Mouse (Mus musculus) adrenal gland, postnatal 25 days (tissue): ENCODE data around the gene Fuz. TPM values are rescaled to one million over a fixed set of nuclear protein-coding genes. Genes with fewer than 3 reads are reported as not detected.

ENCODE experiments used
- DNase-seq: peaks from one replicate; pipeline ENCODE4 v3.0.0; 2021; ENCODE audit warnings: mixed read lengths
- long read RNA-seq: library from polyadenylated mRNA; stranded (forward); transcript quantifications from one replicate; pipeline ENCODE4 v2.0.0, GENCODE M21; 2021
- total RNA-seq: library from RNA; stranded (reverse); gene quantifications from 2 replicates; pipeline ENCODE4 v1.2.3, GENCODE M21; 2021

The Fuz gene
- total RNA-seq: 37.4 and 37.8 TPM in 2 replicates
- long read RNA-seq, transcript Fuz-201 (11 exons, 1,698 nt): major isoform, 16 of 28 reads
- long read RNA-seq, partial matches to known transcripts: 1 of 28 reads
- long read RNA-seq, other reads (novel, unspliced or antisense): 11 of 28 reads

DNA sequence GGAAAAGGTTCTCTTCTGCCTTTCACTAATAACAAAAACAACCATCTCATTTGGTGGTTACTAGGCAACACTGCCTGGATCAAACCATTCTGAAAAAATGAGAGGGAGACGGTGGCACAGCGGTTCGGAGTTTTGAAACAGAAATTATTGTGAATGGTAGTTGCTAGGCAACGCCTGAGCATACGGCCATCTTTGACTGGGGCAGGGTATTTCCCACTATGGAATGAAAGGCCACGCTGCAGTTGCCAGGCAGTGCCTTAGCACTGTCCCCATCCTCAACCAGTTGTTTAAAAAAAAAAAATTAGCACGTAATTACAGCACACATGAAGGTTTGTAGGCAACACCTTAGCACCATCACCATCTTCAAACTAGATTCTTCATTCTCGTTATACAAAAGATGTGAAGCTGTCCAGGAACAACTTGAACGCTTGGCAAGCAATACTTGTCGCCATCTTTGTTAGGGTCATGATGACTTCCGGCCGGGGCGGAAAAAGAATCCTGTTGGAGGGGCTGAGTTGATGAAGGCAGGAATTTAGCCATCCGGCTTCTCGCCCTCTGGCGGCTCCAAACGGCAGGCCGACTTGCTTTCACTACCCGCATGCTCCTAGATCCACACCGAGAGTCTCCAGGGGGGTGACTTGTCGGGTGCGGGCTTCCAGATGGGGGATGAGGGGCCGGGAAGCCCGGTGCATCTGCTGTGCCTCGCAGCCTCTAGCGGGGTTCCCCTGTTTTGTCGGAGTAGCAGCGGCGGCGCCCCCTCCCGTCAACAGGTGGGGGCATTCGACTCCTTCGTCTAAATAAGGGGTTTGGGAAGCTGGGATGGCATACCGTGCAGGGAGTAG lies at the start of gene Fuz:
Gene Fuz (plus strand): TSS at position 487 of the 842 bp plus-strand sequence.
- DNase-seq: peak; percentile 84

DNA sequence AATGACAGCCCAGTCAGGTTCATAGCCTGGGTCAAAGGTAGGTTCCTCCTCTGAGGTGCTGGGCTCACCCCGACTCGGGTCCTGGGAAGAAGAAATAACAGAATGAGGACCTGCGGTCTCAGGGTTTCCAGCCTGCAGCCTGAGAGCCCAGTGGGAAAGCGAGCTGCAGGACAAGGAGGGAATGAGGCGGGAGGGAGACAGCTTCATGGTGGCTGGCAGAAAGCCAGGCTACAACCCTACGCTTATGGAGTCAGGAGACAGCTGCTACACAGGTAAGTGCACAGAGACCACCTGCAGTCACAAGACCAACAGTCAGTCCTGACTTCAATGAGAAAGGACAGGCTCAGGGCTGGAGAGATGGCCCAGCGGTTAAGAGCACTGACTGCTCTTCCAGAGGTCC lies 49.1 kb upstream of the Fuz start:
- no peak for DNase-seq

DNA sequence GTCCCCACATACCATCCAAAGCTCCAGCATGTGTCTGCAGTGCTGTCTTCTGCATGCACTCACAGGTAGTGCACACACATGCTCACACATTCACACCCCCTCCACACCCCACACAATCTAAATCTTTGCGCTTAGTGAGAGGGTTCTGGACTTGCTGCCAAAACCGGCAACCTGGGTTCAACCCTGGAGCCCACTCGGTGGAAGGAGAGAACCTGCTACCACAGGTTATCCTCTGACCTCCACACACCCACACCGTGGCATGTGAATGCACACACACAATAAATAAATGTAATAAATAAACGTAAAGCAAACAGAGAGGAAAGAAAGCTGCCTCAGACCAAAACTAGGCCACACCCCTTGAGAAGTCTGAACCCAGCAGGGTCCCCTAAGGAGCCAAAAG lies 48.1 kb upstream of the Fuz start:
- no peak for DNase-seq

DNA sequence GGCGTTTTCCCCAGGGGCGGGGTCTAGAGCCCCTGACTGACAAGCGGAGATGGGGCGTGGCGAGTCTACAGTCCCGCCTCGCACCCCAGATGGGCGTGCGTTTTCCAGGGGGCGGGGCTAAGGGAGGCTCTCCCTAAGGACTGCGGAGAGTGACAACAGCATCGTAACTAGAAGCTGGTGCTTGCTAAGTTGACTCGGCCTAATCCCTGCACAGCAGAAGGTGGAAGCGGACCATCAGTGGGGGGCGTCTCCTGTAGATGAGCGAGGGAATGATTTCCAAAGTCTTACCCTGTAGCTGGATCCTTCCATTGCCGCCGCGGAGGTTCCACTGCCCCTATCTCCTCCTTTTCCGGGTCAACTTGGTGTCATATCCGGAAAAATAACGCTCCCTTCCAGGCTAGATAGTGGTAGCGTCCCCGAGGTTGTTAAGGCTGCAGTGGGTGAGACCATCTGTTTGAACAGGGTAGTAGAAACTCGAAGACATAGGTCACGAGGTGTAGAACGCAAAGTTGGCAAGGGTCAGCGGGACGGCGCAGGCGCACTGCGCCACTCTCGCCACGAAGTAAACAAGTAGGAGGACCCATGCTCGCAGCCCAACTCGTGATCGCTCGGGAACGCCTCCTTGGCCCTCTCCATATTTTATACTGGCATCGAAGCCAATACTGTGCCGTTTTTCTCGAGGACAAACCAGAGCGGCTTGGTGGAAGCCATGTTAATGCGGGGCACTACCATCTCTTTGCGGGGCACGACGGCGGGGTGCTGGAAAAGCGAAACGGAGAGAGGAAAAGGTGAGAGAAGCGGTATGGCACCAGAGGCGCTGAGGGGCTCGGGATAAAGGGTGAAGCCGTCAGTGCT lies 47.1 kb upstream of the Fuz start, which contains the start of the genes Akt1s1 and Tbc1d17:
Gene Akt1s1 (plus strand): TSS at position 431 of the 855 bp plus-strand sequence.
Gene Tbc1d17 (minus strand): TSS at position 519 of the 855 bp plus-strand sequence.
- peak; percentile 96 for DNase-seq

DNA sequence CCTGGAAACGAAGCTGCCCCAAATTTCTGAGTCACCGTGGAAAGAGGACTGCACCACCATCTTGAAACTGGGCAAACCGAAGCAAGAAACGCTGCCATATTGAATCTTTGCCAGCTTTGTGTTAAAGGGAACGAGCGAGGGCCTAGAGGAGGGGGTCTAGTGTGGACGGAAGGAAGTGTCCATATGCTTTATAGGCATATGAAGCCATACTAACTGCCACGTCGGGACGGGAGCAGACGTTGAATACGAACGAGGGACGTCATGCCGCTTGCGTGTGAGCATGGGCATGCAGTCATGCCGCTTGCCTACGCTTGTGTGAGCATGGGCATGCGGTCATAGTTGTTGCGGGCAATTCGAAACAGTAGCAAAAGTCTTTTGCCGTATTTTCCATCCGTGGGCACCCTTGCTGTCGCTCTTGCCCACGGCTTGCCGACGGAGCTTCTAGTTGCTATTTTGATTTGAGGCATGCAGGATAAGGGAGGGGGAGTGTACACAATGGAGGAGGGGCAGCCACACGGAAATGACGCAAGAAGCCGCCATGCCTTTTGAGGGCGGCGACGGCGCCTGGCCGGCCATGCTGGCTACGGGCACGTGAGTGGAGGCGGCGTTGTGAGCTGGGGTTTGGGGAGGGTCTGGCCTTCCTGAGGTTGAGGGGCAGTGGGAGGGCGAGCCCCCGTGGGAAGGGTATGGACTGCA lies 46.3 kb upstream of the Fuz start:
- peak; percentile 87 for DNase-seq

DNA sequence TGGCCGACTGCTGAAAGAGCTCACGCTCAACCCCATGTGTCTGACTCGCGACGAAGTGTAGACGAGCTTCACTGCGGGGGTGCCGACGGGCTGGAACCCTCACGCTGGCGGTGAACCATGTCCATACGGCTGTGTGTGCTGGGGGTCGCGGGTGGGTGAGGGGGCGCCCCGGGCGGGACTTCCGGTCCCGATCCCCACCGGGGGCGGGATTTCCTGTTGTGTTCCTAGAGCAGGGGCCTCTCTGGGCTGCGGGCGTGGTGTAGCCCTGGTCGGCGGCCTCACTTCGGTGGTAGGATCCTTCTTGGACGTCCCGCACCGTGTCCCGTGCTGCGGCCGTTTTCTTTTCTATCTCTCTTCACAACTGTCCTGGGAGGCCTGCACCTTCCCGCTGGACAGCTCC lies 45.7 kb upstream of the Fuz start:
- DNase-seq: peak; percentile 81

DNA sequence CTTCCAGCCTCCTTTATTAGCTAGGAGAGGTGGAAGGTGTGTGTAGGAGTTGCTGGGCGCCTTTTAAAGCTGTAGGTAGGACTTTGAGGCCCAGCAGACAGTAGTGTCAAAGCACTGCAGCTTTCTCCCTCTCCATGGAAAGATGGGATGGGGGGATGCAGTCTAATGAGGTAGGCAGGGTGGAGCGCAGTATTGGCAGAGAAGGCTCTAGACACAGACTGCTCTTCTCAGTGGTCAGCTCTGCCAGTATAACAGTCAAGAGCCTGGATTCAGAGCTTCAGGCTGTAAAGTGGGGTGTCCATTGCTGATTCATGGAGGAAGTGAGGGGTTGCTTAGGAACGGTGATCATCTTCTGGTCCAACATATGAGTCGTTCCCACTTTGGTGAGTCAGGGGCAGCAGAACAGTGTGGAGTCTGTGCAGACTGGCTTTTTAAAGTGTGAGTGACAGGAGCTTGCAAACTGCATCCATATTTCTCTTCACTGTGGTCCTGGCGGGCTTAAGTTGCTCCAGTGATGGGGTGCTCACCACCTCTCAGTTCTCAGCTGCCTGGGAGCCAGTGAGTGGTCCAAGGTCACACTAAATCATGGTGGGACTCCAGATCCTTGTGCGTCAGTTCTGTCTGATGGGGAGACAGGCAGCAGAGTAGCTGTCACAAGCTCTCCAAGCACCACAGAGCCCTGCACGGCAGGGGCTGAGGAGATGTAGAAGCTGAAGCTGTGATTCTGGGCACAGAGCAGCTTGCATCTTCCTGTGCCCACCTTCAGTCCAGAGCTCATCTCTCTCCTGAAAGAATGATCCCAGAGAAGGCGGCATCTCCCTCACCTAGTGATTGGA lies 44.9 kb upstream of the Fuz start:
- DNase-seq: no peak

DNA sequence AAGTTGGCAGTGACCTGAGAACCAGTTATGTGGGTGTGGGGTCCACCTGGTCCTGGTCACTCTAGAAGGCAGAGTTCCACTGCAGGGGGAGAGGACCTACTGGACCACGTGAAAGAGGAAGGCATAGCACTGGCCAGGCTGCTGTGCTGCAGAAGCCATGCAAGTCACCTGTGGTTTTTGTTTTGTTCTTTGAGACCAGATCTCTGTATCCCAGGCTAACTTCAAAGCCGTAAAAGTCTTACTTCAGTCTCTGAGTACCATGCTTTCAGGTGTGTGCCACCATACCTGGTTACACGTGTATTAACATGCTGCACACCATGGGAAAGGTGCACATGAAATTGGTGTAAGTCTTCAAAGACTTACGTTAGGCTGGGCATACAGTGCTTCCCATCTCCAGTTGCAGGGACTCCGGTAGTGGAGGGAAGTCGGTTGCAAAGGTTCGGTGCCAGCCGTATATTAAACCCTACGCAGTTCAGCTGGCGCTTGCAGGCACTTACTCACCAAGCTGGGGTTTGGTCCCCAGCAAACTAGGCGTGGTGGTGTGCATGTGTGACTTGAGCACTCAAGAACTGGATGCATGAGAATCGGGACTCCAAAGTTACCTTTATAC lies 44.1 kb upstream of the Fuz start:
- no peak for DNase-seq

DNA sequence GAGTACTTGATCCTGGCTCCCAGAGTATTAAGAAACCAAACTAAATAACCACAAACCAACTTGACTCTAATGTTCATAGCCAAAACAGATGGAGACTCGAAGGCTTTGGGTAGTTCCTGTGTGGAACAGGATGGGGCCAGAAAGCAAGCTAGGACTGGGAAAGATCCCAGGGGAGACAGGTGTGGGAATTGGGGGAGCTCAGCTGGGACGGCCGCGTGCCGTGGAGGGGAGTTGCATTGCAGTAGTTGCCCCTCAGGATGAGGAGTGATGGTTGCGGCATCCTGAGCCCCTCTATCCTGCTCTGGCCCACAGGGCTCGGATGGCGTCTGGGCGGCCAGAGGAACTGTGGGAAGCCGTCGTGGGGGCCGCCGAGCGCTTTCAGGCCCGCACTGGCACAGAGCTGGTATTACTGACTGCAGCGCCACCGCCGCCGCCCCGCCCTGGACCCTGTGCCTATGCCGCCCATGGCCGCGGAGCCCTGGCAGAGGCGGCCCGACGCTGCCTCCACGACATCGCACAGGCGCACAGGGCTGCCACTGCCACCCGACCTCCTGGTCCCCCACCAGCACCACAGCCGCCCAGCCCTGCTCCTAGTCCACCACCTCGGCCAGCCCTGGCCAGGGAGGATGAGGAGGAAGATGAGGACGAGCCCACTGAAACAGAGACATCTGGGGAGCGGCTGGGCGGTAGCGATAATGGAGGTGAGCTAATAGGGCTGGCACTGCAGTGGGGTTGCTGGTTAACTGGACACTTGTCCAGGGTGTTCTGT lies 43.4 kb upstream of the Fuz start:
- no peak for DNase-seq

DNA sequence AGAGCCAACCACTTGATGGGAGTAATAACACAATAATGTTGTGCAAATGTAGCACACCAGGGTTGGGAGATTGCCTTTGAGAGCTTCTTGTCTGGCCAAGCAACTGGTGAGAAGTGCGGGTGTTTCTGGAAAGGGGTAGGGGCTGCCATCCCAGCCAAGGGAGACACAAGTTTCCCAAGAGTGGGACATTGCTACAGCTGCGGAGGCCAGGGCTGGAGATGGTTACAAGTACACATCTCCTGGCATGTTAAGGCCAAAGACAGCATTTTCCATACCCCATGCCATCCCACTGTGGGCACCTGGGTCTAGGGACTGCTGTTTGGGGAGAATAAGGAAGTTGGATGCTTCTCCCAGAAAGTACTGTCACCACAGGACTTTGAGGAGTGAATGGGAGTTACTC lies 42.8 kb upstream of the Fuz start:
- DNase-seq: no peak

DNA sequence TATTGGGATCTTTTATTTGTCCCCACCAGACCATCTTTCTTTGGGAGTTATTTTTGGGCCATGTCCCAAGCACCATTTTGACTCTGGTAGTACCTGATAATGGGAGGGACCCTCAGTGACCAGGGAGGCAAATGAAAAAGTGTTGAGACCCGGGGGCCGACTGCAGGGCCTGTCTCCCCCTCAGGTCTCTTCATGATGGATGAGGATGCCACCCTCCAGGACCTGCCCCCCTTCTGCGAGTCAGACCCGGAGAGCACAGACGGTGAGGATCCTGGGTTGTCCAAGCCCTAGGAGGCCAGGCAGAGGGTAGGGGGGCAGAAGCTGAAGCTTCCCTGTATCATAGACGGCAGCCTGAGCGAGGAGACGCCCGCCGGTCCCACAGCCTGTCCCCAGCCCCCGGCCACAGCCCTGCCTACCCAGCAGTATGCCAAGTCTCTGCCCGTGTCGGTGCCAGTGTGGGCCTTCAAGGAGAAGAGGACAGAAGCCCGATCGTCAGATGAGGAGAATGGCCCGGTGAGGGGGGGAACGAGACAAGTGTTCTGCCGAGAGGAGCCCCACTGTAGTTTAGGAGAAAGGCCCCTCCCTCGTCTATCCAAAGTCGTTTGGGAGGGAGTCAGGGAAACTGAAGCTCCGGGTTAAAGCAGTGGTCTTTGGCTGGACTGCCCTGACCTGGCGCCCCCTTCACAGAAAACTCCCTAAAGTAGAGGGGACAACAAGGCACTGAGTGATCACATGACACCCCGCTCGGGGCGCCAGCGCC lies 42.1 kb upstream of the Fuz start:
- DNase-seq: peak; percentile 38

DNA sequence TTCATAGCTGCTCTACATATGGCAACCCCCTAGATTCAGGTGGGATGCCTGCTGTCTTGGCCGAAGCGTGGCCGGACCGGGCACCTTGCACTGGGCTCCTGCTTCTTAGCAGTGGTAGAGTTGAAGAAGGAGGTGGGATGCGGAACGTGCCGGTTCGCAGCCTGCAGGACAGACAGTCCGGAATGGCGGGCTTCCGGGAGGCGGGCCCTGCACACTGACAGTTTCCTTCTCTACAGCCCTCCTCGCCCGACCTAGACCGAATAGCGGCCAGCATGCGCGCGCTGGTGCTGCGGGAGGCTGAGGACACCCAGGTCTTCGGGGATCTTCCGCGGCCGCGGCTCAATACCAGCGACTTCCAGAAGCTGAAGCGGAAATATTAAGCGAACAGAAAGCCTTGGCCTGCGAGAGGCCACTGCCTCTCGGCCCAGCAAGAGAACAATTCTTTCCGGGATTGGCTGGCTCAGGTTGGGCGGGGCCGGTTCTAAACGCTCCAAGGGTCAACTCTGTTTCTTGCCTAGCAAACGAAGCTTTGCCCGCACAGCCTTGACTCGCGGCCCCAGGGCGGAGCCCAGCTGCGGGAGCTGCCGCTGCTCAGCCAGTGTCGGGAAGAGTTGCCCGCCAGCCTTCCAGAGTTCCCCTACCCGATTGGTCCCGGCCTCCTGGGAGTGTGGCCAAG lies 41.4 kb upstream of the Fuz start:
- peak; percentile 92 for DNase-seq

DNA sequence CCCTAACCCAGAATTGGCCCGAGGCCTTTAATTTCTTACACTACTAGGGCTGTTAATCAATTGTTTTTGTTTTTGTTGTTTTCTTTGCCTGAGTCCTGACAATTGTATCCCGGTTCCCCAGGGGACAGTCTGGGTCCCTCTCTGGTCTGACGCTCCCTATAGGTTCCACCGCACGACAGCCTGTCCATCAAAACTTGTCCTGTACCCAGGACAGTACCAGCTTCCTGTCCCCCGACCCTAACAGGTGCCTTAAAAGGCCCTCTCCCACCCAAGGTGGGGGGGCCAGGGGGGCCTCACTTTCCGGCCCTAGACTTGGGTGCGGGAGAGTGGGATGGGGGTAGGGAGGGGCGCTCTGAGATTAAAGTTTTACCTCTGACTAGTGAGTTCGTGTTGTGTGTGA lies 40.8 kb upstream of the Fuz start:
- no peak for DNase-seq

DNA sequence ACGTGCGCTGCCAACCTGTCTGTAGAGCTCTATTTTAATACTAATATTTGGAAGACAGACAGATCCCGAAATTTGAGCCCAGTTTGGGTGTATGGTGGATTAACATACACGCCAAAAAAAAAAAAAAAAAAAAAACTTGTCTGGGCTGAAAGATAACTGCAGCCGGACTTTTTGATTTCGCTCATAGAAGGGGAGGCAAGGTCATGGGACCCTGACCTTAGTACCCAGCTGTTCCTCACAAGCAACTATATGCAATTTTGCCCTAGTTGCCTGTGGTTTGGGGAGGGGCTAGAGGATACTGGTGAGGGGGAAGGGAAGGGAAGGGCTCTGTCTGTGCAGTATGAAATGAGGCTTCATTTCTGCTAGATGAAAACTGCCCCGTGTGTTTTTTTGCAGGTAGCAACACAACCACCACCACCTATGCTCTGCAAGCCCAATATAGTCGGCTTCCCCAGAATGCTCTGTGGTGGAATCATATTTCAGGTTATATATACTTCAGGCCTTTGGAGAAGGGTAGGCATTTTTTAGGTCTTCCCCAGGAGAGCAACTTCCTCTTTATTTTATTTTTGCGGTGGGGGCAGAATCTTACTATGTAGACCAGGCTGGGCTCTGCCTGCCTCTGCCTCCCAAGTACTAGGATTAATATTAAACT lies 39.5 kb upstream of the Fuz start:
- DNase-seq: no peak

DNA sequence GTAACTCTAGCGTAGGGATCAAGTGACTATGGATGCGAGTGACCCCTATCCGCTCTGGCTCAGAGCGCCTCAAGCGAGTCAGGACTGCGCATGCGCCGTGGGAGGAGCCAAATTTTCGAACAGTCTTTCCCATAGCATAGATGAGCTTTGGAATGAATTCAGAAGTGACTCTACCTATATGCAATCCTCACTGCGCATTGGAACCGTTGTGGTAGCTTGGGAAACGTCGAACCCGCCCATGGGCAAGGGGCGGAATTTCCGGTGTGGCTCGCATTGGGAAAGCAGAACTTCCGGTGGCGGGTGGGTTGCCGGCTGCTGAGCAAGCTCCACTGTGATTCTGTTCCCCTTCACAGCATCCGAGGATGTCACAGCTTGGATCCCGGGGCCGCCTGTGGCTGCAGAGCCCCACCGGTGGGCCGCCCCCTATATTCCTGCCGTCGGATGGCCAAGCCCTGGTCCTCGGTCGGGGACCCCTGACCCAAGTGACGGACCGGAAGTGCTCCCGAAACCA lies 38.8 kb upstream of the Fuz start, which contains the start of gene Pnkp:
Gene Pnkp (plus strand): TSS at position 98 of the 511 bp plus-strand sequence.
- peak; percentile 83 for DNase-seq

DNA sequence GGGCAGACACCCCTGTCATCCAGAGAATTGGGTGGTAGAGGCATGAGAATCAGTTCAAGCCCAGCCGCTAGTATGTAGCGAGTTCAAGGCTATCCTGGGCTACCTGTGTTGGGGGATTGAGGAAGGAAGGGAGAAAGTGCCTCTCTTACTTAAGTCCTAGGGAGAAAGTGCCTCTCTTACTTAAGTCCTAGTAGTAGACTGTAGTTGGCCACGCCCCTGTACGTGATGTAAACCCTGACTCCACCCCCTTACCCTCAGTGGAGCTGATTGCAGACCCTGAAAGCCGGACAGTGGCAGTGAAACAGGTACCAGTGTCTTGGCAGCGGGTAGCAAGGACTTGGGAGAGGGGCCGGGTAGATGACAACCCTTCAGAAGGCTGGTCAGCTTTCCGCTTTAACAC lies 38.0 kb upstream of the Fuz start:
- peak; percentile 32 for DNase-seq

DNA sequence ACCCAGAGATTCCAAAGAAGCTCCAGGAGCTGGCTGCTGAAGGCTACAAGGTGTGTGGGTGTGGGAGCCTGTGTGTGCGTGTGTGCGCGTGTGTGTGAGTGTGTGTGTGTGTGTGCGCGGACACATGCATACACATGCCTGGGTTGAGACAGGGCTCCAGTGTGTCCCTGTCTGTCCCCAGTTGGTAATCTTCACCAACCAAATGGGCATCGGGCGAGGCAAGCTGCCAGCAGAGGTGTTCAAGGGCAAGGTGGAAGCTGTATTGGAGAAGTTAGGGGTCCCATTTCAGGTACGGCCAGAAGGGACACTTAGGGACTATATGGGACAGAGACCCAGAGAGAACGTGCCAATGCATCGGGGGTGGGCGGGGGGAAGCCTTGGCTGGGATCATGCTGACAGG lies 36.0 kb upstream of the Fuz start:
- no peak for DNase-seq
